Mouse (Mus musculus) G1E-ER4 (cell line): Measurements from ENCODE around the gene Gstcd. TPM values are rescaled to one million over a fixed set of nuclear protein-coding genes. Genes with fewer than 3 reads are reported as not detected.

ENCODE experiments used
- GATA1 ChIP-seq: IDR thresholded peaks from one replicate; pipeline ENCODE4 v1.8.0; 2012; ENCODE audit warnings: low read length, inconsistent platforms
- polyA plus RNA-seq: library from polyadenylated mRNA; stranded (reverse); fragments of >175 nt; gene quantifications from 2 replicates; pipeline ENCODE4 v1.2.3, GENCODE M21; 2012

The Gstcd gene
- polyA plus RNA-seq, 1 experiment = 15.1 TPM

GRCm38 (mm10) chr3:133090247-133091120, 1.3 kb downstream of the Gstcd start:
- TF ChIP-seq GATA1 = no peak

DNA sequence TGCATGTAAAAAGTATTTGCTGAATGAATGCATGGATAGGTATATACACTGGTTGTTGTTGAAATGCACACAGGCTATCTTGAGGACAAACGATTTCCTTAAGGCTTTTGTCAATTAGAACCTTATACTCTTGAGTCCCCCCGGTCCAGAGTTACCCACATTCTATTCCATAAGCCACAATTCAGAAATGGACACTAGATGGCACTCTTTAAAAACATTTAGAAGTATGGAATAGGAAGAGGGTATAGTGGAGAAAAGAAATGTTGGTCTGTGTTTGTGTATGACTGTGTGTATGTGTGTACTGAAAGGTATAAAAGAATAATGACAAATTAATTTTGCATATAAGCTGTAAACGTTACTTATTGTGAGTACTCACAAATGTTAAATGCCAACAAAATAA, 6.0 kb downstream of the Gstcd start:
- no peak for TF ChIP-seq GATA1

- no peak for TF ChIP-seq GATA1
Observed at GRCm38 (mm10) chr3:133082736-133083135, 9.1 kb downstream of the Gstcd start.

DNA sequence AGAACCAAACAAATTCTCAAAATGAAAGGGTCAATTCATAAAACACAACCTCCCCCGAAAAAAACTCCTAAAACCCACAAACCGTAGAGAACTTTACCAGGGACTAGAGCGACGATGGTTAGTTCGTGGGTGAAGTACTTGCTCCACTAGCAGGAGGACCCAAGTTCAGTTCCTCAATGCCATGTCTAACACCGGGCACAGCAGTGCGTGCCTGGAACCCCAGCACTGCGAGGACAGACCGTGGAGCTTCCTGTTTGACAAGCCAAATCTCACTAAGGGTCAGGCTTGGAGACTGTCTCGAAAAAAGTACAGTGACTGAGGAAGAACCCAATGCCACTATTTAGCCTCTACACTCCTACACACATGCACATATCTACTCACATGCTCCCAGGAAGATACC, 16.3 kb downstream of the Gstcd start:
- TF ChIP-seq GATA1 = no peak

DNA sequence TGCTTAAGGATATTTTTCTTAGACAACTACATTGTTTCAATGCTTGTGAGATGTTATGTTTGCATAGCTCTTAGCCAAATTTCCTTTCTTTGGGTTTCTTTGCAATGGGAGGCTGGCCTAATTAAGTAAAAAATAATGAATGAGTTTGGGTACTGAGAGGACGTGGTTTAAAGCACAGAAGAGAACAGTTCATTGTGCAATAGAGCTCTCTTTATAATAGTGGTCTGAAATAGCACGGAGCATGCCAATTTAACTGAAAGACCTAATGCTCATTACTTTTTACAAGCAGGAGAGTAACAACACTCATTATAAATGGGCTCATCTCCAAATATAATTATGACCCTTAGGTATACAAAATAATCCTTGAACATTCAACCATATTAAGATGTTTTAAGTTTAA, 39.8 kb downstream of the Gstcd start:
- TF ChIP-seq GATA1 = no peak

DNA sequence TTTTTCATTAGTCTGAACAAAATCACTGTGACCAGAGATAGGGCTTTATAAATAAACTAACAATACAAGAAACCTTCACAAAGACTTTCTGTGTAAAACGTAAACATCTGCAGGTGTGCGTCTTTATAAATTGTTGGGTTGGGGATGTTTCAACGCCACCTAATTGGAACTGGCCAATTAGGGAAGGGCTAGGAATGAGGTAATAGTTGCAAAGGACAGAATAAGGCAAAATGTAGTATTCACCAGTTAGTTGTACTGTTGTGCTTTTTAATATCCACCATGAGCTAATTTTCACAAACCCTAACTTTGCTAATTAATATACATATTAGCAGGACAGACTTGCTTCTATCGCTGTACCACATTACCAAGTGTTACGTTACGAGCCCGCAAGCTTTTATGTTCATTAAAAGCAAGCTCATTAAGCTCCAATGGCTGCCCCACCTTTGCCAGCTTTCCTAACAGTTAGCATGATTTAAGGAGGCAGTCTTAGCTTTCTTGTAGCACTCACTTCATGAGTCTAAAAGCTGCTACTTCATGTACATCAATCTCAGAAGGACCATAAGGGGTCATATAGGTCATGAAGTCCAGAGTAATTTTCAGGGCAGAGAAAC, 58.6 kb downstream of the Gstcd start:
- no peak for TF ChIP-seq GATA1

- no peak for TF ChIP-seq GATA1
Observed at GRCm38 (mm10) chr3:133026977-133027376, 64.9 kb downstream of the Gstcd start.

DNA sequence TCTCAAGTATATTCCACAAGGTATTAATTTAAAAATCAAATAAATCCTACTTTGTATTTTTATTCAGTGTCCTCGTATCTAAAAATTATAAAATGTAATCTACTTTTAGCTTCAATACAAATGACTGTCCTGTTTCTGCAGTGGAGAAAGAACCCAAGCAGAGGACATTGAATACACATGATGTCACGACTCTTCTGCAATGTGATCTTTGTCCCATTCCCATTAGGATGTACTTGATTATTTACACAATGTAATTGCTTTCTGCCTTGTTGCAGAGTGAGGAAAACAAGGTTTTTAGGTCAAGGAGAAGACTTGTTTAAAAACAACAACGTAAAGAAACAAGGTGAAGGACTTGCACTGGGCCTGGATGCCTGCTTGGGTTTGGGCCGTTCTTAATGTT, 84.6 kb downstream of the Gstcd start:
- no peak for TF ChIP-seq GATA1

DNA sequence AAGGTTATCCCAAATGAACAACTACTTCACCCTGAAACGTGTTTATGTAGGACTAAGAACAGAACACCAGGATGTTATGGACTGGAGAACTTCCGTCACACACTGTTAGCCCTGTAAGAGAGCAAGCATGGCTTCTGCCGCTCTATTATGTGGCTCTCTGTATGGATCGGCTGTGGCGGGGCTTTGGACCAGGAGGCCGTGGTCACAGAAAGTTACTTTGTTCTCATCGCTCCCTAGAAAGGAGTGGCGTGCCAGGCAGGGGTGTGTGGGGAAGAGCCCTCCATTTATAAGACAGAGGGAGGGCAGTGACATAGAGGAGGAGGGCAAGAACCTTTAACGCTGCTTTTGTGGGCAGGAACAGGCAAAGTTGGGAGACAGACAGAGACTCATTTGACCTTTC, 95.5 kb downstream of the Gstcd start:
- TF ChIP-seq GATA1 = no peak

DNA sequence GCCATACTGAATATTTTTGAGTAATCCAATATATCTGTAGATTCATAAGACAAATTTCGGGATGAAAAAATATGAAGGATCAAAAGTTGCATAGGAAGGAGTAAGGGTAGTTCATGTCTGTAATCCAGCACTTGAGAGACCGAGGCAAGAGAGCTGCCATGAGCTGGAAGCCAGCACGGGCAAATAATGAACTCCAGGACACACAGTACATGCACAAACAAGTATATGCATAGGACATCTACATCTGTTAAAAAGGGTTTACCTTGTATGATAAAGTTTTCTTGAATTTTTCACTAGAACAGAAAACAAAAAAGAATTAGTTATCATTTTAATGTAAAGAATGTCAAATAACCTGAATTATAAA, 95.9 kb downstream of the Gstcd start:
- TF ChIP-seq GATA1 = no peak

DNA sequence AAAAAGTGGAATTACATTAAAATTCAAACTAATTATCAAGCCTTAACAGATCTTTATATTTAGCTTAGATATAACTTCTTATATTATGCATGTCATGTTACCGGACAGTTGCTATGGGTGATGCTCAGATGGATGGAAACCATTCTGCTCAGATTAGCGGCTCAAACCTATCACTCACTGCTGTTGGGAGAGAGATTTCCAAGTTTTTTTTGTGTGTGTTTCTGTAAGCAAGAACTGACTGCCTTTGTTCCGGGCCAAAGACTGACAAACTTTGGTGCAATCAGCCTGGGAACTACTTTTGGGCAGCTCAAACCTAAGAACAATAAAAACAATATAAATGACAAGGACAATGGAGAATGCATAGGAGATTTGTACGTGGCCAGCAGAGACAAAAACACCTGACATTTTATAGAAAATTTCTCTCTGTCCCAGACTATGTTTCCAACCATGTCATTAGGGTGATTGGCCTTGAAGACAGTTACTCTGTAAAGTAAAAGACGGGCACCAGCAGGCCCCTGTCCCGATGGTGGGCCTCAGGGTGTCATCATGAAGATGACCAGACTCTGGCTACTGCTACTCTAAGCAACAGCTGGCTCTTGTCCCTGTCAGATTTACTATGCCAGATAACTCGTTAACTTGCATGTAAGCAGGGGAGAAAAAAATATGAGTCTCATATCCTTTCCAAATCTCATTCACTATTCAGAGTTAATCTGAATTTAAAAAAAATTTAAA, 96.5 kb downstream of the Gstcd start:
- no peak for TF ChIP-seq GATA1

- TF ChIP-seq GATA1 = no peak
Observed at GRCm38 (mm10) chr3:132986188-132986587, 105.6 kb downstream of the Gstcd start.

DNA sequence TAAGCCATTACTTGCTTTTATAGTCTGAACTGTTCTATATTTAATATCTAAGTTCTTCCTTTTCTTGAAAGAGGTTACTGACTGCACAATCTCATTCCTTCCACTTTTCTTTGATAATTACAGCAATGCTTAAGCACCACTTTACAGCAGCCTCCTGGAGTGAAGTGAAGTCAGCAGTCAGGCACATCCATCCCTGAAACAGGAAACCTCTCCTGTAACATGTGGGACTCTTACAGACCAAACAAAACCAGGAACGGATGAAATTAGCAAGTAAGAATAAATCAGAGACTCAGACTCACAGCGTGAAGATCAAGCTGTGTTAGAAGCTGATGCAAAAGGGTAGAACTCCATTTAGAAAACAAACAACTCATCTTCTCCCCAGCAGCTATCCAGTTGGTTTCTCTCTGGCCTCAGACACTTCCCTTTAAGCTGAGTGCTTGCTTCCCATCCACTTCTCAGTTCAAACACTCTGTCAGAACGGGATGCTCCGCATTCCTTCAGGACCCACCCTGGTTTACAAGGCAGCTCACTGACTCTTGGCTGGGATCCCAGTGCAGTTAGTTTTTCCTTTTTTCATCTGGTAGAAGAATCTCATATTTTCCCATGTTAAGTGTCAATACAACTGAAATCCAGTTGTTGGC, 107.9 kb downstream of the Gstcd start:
- no peak for TF ChIP-seq GATA1

- no peak for TF ChIP-seq GATA1
Observed at GRCm38 (mm10) chr3:132981968-132982367, 109.9 kb downstream of the Gstcd start.

DNA sequence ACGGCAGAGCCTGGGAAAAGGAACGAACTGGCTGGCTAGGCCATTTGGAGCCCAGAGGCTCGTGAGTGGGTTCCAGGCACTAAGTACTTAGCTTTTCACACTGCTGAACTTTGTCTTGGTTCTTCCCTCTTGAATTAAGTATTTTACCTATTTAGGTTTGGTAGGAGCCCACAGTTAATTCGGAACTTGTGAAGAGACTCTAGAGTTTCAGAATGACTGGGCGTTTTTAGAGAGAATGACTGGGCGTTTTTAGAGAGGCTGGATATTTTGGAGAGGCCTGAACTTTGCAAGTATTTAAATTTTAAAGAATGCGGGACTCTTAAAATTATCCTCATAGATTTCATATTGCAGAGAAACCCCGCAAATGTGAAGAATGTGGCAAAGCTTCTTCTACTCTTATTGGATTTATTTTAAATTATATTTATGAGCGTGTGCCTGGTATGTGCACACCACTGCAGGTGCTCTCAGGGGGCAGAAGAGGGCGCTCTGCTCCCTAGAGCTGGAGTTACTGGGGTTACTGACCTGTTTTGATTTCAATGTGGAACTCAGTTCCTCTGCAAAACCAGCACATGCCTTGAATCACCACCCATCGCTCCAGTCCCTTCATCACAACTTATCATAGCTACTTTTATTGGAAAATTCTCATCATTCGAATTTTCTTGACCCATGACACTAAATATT, 111.9 kb downstream of the Gstcd start:
- no peak for TF ChIP-seq GATA1
